Mouse (Mus musculus): ENCODE data around the gene Cpne9.

GRCm38 (mm10) chr6:113237542-113238270, 44.4 kb upstream of the Cpne9 start, which contains the start of gene Mtmr14:
- TF ChIP-seq CTCF (conservative IDR thresholded peaks at IDR 0.05; ENCODE audit: low read length), result no peak
- TF ChIP-seq POU5F1 (IDR thresholded peaks at IDR 0.05; ENCODE audit: borderline replicate concordance, low read length), result no peak
- TF ChIP-seq NANOG (IDR thresholded peaks at IDR 0.05; ENCODE audit: borderline replicate concordance, low read length), result no peak

Data from E14TG2a.4 (cell line).